ENCODE assay signal across 8 mouse cellular contexts in genomic region chr16:14493491-14494114, GRCm38 (mm10).
DNase-seq lines count a peak whose midpoint lies in the region; ATAC-seq lines count a peak whose summit lies in the region.

No protein-coding gene starts in this region.

- H3K9ac ChIP-seq in midbrain, embryonic 14.5 days (replicated peaks; ENCODE audit: low read length), result no peak overlapping the region
- no peak overlapping the region for H3K9ac ChIP-seq in midbrain, embryonic 16.5 days (ENCODE audit: low read depth, low read length)

- H3K27ac ChIP-seq in midbrain, embryonic 14.5 days (replicated peaks; ENCODE audit: low read depth, low read length), result no peak overlapping the region
- no peak overlapping the region for H3K27ac ChIP-seq in midbrain, embryonic 16.5 days (ENCODE audit: low read length)

- ATAC-seq in midbrain, embryonic 14.5 days (ENCODE audit: low FRiP score, low TSS enrichment), result no peak
- ATAC-seq in midbrain, embryonic 16.5 days, result no peak
- peak; percentile 50; the same call in 1 of the 2 replicates for ATAC-seq in common myeloid progenitor, adult 5-6 weeks (replicated peaks; ENCODE audit: low read depth, poor library complexity, severe bottlenecking)

- intact Hi-C loops in heart, postnatal 25 days (cut with DNase I), result loop anchor here (2.0 kb wide), 1 partner anchor 257 kb away; no protein-coding TSS in a partner anchor

- no peak overlapping the region for H3K4me2 ChIP-seq in midbrain, embryonic 14.5 days (ENCODE audit: low read length)
- H3K4me2 ChIP-seq in midbrain, embryonic 16.5 days (ENCODE audit: low read length), result no peak overlapping the region

- WGBS in midbrain, embryonic 14.5 days, result 90% methylated on average over 2 of the region's 2 CpGs
- WGBS in midbrain, embryonic 16.5 days, result 91% methylated on average over 2 of the region's 2 CpGs

- H3K27me3 ChIP-seq in midbrain, embryonic 14.5 days (ENCODE audit: control insufficient read depth, insufficient read depth, low read length), result no peaks in the 10 kb centered on the region
- H3K27me3 ChIP-seq in midbrain, embryonic 16.5 days (ENCODE audit: control insufficient read depth, insufficient read depth, low read depth, low read length), result no peaks in the 10 kb centered on the region

- DNase-seq in heart, postnatal 4 days, result peak; percentile 13
- no peak for DNase-seq in heart, postnatal 25 days (ENCODE audit: low spot score)
- DNase-seq in midbrain, embryonic 14.5 days, result peak; percentile 70
- DNase-seq in telencephalon, adult 2 months (ENCODE audit: low read depth, low spot score), result peak; percentile 13
- no peak for DNase-seq in urinary bladder, adult 2 months (ENCODE audit: low spot score)
- no peak for DNase-seq in urinary bladder, postnatal 14 days (ENCODE audit: low spot score)

- H3K36me3 ChIP-seq in midbrain, embryonic 14.5 days (ENCODE audit: control insufficient read depth, insufficient read depth, low read length), result no peaks in the 10 kb centered on the region
- H3K36me3 ChIP-seq in midbrain, embryonic 16.5 days (ENCODE audit: control insufficient read depth, insufficient read depth, low read length), result no peaks in the 10 kb centered on the region

- no peak overlapping the region for H3K4me3 ChIP-seq in midbrain, embryonic 14.5 days (replicated peaks; ENCODE audit: low read depth, low read length)
- no peak overlapping the region for H3K4me3 ChIP-seq in midbrain, embryonic 16.5 days (ENCODE audit: low read depth, low read length)

- H3K9me3 ChIP-seq in midbrain, embryonic 14.5 days (ENCODE audit: control insufficient read depth, low read length), result no peaks in the 10 kb centered on the region
- no peaks in the 10 kb centered on the region for H3K9me3 ChIP-seq in midbrain, embryonic 16.5 days (replicated peaks; ENCODE audit: control insufficient read depth, low read length, poor library complexity, severe bottlenecking)

- no peaks in the 10 kb centered on the region for H3K4me1 ChIP-seq in midbrain, embryonic 14.5 days (ENCODE audit: control insufficient read depth, insufficient read depth, low read length)
- H3K4me1 ChIP-seq in midbrain, embryonic 16.5 days (ENCODE audit: control insufficient read depth, insufficient read depth, low read length), result no peaks in the 10 kb centered on the region

Comparison
In these comparisons a context has a peak if more than half of its experiments do, and no peak if none do; other contexts are left out.
1. DNase-seq: peak in heart, postnatal 4 days (single experiment), midbrain, embryonic 14.5 days (single experiment) and telencephalon, adult 2 months (single experiment); none in heart, postnatal 25 days (single experiment), urinary bladder, adult 2 months (single experiment) and urinary bladder, postnatal 14 days (single experiment).